Mouse (Mus musculus) spleen, postnatal 36 days (tissue): ENCODE results near the gene Alkbh4.
"Not testable (repeated sequence)": the region's sequence is repeated elsewhere in the genome, so short reads cannot be mapped to it uniquely, and the experiment has no call there.

Experiments used
- DNase-seq, 2 experiments: peaks; one replicate each; pipeline ENCODE4 v3.0.0; 2022; ENCODE audit warnings: low spot score in 2 of 2, mixed read lengths in 1 of 2

The Alkbh4 gene

GRCm38 (mm10) chr5:136135571-136136291 is at the start of gene Alkbh4, which contains the start of gene Lrwd1:
TSS of gene Alkbh4 (plus strand) at chr5:136136146.
TSS of gene Lrwd1 (minus strand) at chr5:136136074.
- peak; percentile 97 to 98 for DNase-seq

DNA sequence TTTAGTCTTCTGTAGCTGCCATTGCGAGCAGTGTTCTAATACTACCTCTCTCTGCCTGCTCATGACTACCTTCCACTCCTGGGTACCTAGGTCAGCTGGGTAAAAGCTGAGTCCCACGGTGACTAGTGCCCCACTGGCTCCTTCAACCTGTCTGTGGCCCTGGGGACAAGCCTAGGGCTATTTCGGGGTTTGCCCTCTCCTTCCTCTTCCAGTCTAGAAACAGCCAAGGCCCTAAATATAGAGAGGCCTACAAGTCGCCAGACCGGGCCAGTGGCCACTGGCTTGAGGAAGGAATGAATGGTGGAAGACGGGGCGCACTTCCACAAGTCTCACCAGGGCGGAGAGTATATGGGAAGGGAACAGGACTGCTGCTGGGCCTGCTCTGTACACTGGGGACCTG is 49.7 kb upstream of the Alkbh4 start:
- no peak for DNase-seq

DNA sequence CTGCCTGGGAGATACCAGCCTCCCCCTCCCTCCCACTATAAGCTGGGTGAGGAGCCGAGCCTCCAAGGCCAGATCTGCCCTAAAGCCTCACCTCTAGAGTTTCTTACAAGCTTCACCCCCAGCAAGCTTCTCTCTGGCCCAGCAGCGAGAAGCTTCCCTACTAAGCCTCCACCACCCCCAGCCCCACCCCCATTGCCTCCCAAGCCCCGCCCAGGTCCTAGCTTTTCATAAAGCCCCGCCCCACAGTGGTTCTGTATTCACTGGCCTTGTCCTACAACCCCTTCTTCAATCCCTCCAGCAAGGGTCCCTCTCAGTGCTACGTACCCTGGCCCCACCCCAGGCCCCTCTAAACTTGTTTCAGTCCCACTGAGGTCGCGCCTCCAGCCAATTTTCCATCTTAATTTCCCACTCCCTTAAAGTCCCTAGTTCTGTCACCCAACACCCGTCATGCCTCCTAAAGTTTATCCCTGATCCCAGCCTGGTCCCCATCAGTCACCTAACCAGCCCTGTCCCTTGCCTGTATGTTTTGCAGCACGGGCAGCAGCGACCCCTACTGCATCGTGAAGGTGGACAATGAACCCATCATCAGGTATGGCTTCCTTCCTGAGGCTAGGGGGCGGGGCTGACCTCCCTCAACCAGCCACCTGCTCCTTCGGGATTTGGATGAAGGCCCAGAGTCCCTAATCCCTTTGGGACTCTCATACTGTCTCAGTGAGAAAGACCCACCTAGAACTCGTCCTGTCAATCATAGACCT is 46.9 kb upstream of the Alkbh4 start:
- DNase-seq = no peak

DNA sequence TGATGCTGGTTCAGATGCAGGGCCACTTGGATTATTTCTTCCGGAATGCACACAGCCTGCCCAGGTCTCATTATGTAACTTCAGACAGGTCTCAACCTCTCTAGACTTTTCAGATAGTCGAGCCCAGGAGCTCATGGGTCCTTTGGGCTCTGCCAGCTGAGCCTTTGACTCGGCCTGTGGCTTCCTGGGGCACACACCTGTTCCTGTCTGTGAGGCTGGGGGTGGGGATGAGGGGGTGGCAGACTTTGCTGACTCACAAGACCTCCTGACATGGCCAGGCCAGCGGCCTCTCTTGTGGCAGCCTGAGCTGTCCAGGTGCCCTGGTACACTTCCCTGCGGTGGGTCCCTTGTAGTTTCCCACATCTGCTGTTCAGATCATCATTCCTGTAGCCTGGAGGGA is 44.0 kb upstream of the Alkbh4 start:
- DNase-seq = no peak

DNA sequence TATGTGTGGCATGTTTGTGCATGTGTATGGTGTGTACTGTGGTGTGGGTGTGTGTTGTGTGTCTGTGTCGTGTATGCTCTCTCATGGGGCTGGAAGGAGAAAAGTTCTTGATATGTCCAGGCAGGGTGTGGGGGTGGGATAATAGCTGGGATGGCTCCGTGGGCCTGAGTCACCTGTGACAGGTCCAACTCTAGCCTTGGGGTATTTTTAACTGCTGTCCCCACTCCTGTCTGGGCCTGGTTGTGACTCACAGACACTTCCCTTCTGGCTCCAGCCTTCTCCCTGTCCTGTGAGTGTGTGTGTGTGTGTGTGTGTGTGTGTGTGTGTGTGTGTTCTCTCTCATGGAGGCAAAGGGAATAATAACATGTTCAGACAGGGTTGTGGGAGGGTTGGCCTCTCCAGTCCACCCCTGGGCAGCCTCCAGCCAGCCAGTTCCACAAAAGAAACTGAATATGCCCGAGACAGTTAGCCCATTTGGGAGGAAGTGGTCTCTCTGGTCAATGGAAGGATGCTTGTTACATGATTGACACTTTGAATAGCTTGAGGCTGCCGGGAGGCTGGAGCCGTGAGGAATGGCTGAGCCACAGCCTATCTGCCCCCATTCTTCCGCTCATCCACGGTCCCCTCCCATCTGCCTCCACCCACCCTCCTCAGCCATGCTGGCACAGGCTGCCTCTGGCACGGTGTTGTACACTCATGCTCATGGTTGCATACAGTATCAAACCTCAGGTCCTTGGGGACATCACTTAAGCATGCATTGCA is 41.5 kb upstream of the Alkbh4 start:
- no peak for DNase-seq

GRCm38 (mm10) chr5:136095089-136095488 is 40.9 kb upstream of the Alkbh4 start:
- DNase-seq = no peak

- DNase-seq = no peak
Observed at GRCm38 (mm10) chr5:136098536-136098935, 37.4 kb upstream of the Alkbh4 start.

DNA sequence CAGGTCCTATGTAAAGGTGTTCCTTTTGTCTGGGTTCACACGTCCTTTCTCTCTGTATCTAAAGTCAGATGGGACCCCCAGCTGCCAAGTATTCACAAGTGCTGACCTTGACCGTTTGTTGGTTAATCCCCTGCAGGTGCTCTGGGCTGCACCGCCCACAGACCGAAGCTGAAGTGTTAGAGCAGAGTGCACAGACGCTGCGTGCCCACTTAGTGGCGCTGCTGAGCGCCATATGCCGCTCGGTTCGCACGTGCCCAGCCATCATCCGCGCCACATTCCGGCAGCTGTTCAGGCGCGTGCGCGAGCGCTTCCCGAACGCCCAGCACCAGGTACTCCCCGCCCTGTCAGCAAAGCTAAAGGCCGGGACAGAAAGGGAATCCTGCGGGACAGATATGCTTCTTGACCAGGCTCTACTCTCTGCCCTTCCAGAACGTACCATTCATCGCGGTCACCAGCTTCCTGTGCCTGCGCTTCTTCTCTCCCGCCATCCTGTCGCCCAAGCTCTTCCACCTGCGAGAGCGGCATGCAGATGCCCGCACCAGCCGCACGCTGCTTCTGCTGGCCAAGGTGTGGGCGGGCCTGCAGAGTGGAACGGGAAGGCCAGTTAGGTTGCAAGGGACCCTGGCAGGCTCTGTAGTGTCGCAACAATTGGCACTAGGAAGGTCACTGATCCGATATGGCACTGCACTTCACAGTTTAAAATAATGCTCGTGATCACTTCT is 33.7 kb upstream of the Alkbh4 start:
- DNase-seq = peak; percentile 58 to 63

GRCm38 (mm10) chr5:136104511-136104910 is 31.4 kb upstream of the Alkbh4 start:
- DNase-seq = no peak

- DNase-seq = no peak
Observed at GRCm38 (mm10) chr5:136108486-136108885, 27.5 kb upstream of the Alkbh4 start.

- DNase-seq = no peak
Observed at GRCm38 (mm10) chr5:136109042-136109441, 26.9 kb upstream of the Alkbh4 start.

- not testable (repeated sequence) for DNase-seq
Observed at GRCm38 (mm10) chr5:136113546-136113945, 22.4 kb upstream of the Alkbh4 start.

- peak; percentile 95 to 96 for DNase-seq
Observed at GRCm38 (mm10) chr5:136115891-136116783, 19.8 kb upstream of the Alkbh4 start, which contains the start of gene Polr2j. TSS of gene Polr2j (plus strand) at chr5:136116631.

- DNase-seq = no peak
Observed at GRCm38 (mm10) chr5:136116784-136117112, 19.2 kb upstream of the Alkbh4 start.

- no peak for DNase-seq
Observed at GRCm38 (mm10) chr5:136122165-136122564, 13.8 kb upstream of the Alkbh4 start.

- DNase-seq = no peak
Observed at GRCm38 (mm10) chr5:136136292-136136990, 495 bp downstream of the Alkbh4 start.

- DNase-seq = peak; percentile 59 to 66
Observed at GRCm38 (mm10) chr5:136137658-136138274, 1.8 kb downstream of the Alkbh4 start.

- no peak for DNase-seq
Observed at GRCm38 (mm10) chr5:136139393-136139792, 3.4 kb downstream of the Alkbh4 start.

- DNase-seq = no peak
Observed at GRCm38 (mm10) chr5:136140057-136140482, 4.1 kb downstream of the Alkbh4 start.

DNA sequence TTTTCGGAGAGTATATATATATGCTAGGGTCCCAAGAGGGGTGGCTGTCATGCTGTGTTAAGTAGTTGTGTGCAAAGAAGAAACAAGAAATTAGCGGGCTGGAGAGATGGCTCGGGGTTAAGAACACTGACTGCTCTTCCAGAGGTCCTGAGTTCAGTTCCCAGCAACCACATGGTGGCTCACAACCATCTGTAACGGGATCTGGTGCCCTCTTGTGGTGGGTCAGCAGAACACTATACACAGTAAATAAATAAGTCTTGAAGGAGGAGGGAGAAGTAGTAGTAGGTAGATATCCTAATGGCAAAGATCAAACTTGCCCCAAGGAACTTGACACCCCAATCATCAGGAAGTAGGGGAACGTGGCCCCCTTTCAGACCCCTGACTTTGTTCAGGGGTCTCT is 6.8 kb downstream of the Alkbh4 start:
- no peak for DNase-seq
